Mouse (Mus musculus): Measurements from ENCODE around the gene Ash1l.

- TF ChIP-seq MAX (IDR thresholded peaks at IDR 0.05) (no peak), CTCF (IDR thresholded peaks at IDR 0.05; ENCODE audit: control insufficient read depth, insufficient read depth, insufficient read length) (peak; percentile 1), CEBPB (IDR thresholded peaks at IDR 0.05; ENCODE audit: low read depth) (no peak)
These were observed 10.7 kb upstream of the Ash1l start for GRCm38 (mm10) chr3:88939749-88940148.

All from C2C12 (cell line).